Mouse (Mus musculus) mesoderm, embryonic 11.5 days (tissue): ENCODE results near the gene Gm4894.

Experiments
- DNase-seq: peaks from one replicate; pipeline ENCODE4 v3.0.0-alpha.2; 2012; ENCODE audit warnings: low read depth, low spot score

The Gm4894 gene

GRCm38 (mm10) chr9:49250231-49250630, at the start of gene Gm4894:
Gene Gm4894 (plus strand): TSS chr9:49250531.
- DNase-seq, result no peak

DNA sequence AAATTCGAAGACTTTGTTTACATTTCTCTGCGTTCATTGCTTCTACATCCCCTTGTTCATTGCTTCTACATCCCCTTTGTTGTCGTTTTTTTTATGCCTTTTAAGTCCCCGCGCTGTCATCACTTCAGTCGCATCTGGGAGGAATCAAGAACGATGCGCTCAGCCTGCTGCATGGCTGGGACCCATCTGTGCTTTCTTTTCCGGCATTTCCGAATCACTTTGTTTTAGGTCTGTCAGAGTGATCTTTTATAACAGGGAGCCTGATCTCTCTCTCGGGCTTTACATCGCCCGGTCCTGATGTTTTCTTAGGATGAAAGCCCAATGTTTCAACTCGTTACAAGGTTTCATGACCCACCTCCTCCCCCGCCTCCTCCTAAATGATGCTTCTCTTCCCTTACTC, 44.0 kb upstream of the Gm4894 start:
- peak; percentile 63 for DNase-seq

GRCm38 (mm10) chr9:49211493-49211892, 38.8 kb upstream of the Gm4894 start:
- DNase-seq, result no peak

DNA sequence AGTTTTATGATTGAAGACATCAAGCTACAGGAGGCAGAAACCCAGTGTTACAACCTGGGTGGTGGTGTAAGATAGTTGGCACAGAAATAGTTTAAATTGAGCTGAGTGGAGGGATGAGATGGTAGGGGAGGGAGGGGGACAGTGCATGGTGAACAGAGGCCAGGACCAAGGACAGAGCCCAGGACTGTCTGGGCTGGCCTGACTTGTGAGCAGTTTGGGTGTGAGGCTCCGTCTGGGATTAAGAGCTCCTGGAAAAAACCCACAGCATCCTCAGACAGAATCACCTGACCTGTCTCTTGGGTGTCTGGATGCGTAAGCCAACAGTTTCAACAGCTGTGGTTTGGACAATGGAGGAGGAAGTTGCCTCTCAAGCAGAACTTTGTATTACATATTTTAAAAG, 35.6 kb upstream of the Gm4894 start:
- DNase-seq, result peak; percentile 46

DNA sequence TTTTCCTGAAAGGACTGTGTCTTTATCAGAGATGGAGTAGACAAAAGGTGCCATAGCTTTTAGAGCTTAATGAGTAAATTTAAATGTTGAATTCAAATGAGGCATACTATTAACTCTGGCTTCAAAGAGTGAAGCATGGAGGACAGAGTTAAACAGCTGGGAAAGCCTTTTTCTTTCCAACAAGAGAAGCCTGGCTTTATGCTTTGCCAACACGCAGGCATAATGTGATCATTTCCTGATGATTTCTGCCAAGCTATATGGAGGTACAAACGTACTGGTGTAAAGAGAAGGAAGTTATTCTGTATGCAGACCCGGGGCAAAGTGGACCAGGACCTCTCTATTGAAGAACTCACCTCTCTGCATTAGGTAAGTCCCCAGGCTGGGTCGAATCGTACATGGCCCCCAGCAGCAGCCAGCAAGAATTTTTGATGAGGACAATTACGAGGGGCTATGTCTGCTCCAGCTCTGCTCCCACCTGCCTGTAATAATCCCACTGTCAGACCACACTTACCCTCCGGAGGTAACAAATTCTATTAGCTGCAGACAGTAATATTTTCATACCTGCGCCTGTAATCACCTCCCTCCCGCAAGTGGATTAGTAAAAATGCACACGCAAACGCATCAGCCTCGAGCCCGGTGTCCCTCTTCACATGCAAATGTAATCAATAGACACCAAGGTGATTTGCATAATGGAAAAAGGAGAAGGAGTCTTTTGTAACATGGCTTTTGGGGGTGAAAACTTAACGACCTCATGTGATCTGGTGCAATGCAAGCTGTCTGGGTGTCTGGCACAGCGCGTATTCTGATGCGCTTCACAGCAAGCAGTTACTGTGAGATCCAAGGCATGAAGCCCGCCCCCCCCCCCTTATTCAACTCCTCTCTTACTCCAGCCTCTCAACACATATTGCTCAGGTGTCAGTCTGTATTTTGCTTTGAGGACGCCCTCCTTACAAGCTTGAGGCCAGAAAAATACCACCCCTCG, 32.4 kb upstream of the Gm4894 start:
- DNase-seq, result no peak

GRCm38 (mm10) chr9:49224488-49224887, 25.8 kb upstream of the Gm4894 start:
- DNase-seq, result peak; percentile 47

GRCm38 (mm10) chr9:49227442-49227841, 22.9 kb upstream of the Gm4894 start:
- DNase-seq, result no peak

GRCm38 (mm10) chr9:49229054-49229453, 21.3 kb upstream of the Gm4894 start:
- no peak for DNase-seq

DNA sequence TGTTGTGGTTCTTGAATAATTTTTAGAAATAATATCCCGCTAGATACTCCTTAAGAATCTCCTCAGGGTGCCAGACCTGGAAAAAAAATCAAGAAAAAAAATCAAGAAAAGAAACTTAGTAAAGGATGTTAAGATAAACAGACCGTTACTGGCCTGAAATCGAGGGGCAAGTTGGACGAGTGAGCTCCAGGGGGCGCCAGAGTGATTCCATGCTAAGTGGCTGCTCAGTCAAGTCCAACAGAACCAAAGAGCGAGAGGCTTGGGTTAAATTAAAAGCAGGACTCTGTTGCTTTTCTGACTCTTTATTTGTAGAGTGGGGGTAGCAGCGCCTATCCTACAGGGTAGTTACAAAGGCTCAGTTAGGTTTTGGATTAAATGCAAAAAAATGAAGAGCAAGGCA, 3.5 kb upstream of the Gm4894 start:
- peak; percentile 42 for DNase-seq

- DNase-seq, result no peak
Measured at GRCm38 (mm10) chr9:49268949-49269348, 18.6 kb downstream of the Gm4894 start.

GRCm38 (mm10) chr9:49273566-49273965, 23.2 kb downstream of the Gm4894 start:
- DNase-seq, result peak; percentile 42

DNA sequence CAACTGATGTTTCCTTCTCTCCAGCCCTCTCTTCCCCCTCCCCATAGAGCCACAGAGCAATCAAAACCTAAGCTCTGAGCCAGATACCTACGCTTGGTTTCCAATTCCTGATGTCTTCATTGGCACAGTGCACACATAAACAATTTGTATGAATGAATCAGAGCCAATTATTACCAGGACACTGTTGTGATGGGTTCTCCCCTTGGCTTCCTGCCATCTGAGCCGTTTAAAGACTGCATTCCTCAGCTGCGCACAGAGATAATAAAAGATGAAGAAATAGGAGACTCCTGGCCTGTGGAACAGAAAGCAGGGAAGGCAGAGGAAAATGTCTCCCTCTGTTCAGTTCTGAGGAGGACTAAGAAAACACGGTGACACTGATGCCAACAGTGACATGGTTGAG, 25.6 kb downstream of the Gm4894 start:
- DNase-seq, result no peak

- no peak for DNase-seq
Measured at GRCm38 (mm10) chr9:49276542-49277334, 26.4 kb downstream of the Gm4894 start.

DNA sequence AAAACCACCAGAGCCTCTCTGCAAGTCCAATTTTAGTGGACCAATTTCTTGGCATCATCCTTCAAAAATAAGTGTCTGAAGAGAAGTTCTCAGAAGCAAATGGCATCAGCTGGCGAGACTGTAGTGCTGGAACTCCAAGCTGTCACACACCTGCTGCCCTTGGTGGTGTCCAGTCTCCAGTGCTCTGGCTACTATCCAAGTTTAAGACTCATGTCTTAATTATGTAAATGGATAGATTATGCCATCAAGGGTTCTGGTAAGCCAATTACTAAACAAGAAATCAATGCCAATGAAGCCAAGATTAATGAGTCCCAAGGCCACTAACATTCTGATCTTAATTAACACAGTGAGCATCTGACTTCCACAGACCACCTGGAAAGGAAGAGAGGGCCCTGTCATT, 44.8 kb downstream of the Gm4894 start:
- DNase-seq, result no peak

DNA sequence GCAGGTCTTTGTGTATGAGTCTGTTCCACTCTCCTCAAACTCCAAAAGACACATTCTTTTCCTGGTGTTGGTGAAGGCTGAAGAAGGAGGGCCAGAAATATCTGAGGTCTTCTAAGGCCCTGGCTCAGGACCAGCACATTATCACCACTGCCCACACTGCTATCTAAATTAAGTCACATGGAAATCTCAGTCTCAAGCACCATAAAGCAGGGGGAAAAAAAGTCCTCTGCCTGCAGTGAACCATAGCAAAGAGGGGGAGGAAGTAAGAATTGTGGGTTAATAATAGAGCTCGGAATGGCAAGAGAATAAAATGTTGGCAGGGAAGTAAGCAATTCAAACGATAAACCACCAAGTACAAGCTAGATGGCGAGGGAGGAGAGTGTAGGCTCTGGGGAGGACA, 57.2 kb downstream of the Gm4894 start:
- no peak for DNase-seq

DNA sequence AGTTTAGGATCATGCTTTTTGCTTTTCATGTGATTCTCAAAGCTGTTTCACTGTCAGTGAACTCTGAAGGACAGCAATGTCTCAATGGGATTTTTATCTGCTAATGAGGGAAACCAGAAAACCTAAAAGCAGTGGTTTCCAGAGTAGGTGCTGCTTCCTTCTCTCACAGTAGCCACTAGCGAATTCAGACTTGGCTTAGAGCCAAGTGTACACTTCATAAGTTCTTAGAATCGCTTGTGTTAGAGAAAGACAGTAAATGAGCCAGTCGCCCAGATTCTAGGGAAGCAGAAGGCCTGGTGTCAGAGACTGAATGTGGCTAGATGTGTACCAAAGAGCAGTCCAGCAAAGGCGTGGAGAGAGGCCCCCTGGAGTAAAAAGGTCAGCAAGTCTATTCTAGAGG, 60.5 kb downstream of the Gm4894 start:
- no peak for DNase-seq

DNA sequence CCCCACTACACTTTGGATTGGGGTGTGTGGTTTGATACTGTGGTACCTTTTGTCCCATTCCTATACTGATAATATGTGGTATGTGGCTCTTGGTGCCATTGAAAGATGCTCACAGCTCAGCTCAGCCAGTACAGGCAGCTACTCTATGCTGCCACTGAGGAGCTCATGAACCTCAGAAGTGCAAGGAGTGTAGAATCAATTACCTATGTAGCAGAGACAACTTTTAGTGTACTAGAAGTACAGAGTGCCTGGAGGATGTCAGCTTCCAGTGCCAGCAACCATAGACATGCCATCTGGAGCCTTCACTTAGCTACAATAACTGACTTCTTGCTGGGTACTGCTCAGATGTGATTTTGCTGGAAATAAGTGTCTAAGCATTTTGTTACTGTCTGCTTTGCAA, 68.3 kb downstream of the Gm4894 start:
- DNase-seq, result no peak
